In genomic region chr9:107771782-107772181, GRCm38 (mm10) we compare ENCODE assay signal across 11 mouse cellular contexts. TPM values are rescaled to one million over a fixed set of nuclear protein-coding genes. Genes with fewer than 3 reads are reported as not detected.
A peak's percentile ranks its signal among the peaks of the same experiment; 100 is the strongest.
DNase-seq lines count a peak whose midpoint lies in the region; ATAC-seq and TF ChIP-seq lines count a peak whose summit lies in the region.
"Had no signal": no experiment of that assay in that cellular context is flagged by ENCODE, and none has a peak within 500 bp of the region (broad histone marks: within the 10 kb centered on the region; RNA-seq: fewer than 3 reads in every experiment).

No protein-coding gene starts in this region.

- H3K27ac ChIP-seq in forebrain, postnatal 0 days (ENCODE audit: low read depth, low read length), result peak overlapping the region; percentile 97
- no peak overlapping the region for H3K27ac ChIP-seq in forebrain, embryonic 10.5 days
- peak overlapping the region; percentile 9; the same call in 1 of the 2 replicates for H3K27ac ChIP-seq in midbrain, embryonic 11.5 days (ENCODE audit: low read depth, low read length)
- H3K27ac ChIP-seq in midbrain, embryonic 10.5 days (replicated peaks), result no peak overlapping the region
- H3K27ac ChIP-seq in liver, embryonic 12.5 days, result peak overlapping the region; percentile 83
- peak overlapping the region; percentile 93 for H3K27ac ChIP-seq in neural tube, embryonic 15.5 days (replicated peaks)

- no peak for TF ChIP-seq CTCF in forebrain, postnatal 0 days (IDR thresholded peaks at IDR 0.05; ENCODE audit: low read depth)

- no peaks in the 10 kb centered on the region for H3K9me3 ChIP-seq in forebrain, postnatal 0 days (ENCODE audit: low read length)
- no peaks in the 10 kb centered on the region for H3K9me3 ChIP-seq in forebrain, embryonic 10.5 days
- no peaks in the 10 kb centered on the region for H3K9me3 ChIP-seq in midbrain, embryonic 11.5 days (ENCODE audit: control insufficient read depth, low read length)
- no peaks in the 10 kb centered on the region for H3K9me3 ChIP-seq in midbrain, embryonic 10.5 days (replicated peaks)
- no peaks in the 10 kb centered on the region for H3K9me3 ChIP-seq in liver, embryonic 12.5 days (replicated peaks)
- H3K9me3 ChIP-seq in neural tube, embryonic 15.5 days (replicated peaks), result no peaks in the 10 kb centered on the region
- H3K9me3 ChIP-seq: kidney, embryonic 15.5 days had no signal

- H3K4me3 ChIP-seq in forebrain, postnatal 0 days (ENCODE audit: low read depth, low read length), result no peak overlapping the region
- H3K4me3 ChIP-seq in forebrain, embryonic 10.5 days, result no peak overlapping the region
- no peak overlapping the region for H3K4me3 ChIP-seq in midbrain, embryonic 11.5 days (ENCODE audit: low read depth, low read length)
- no peak overlapping the region for H3K4me3 ChIP-seq in midbrain, embryonic 10.5 days
- H3K4me3 ChIP-seq in liver, embryonic 12.5 days, result no peak overlapping the region; the same call in 1 of the 2 replicates
- no peak overlapping the region; the same call in 1 of the 2 replicates for H3K4me3 ChIP-seq in neural tube, embryonic 15.5 days (replicated peaks)

- H3K36me3 ChIP-seq in forebrain, postnatal 0 days (ENCODE audit: insufficient read depth), result peaks cover 38% of the 10 kb centered on the region
- peaks cover 73% of the 10 kb centered on the region for H3K36me3 ChIP-seq in forebrain, embryonic 10.5 days (replicated peaks)
- peaks cover 25% of the 10 kb centered on the region for H3K36me3 ChIP-seq in midbrain, embryonic 11.5 days (ENCODE audit: control insufficient read depth, insufficient read depth, low read length)
- H3K36me3 ChIP-seq in midbrain, embryonic 10.5 days, result peaks cover 72% of the 10 kb centered on the region
- peaks cover 69% of the 10 kb centered on the region for H3K36me3 ChIP-seq in liver, embryonic 12.5 days
- peaks cover 56% of the 10 kb centered on the region for H3K36me3 ChIP-seq in neural tube, embryonic 15.5 days

- no peak for ATAC-seq in forebrain, postnatal 0 days
- ATAC-seq in midbrain, embryonic 11.5 days (ENCODE audit: low FRiP score), result no peak
- ATAC-seq in liver, embryonic 12.5 days, result no peak
- no peak for ATAC-seq in neural tube, embryonic 15.5 days (ENCODE audit: low FRiP score)

- H3K27me3 ChIP-seq in forebrain, postnatal 0 days (ENCODE audit: insufficient read depth, low read length), result no peaks in the 10 kb centered on the region
- H3K27me3 ChIP-seq in forebrain, embryonic 10.5 days (ENCODE audit: poor library complexity, severe bottlenecking), result no peaks in the 10 kb centered on the region
- H3K27me3 ChIP-seq in midbrain, embryonic 11.5 days (ENCODE audit: control insufficient read depth, insufficient read depth, low read length), result no peaks in the 10 kb centered on the region
- no peaks in the 10 kb centered on the region for H3K27me3 ChIP-seq in midbrain, embryonic 10.5 days (ENCODE audit: low read depth, poor library complexity, severe bottlenecking)
- no peaks in the 10 kb centered on the region for H3K27me3 ChIP-seq in liver, embryonic 12.5 days (replicated peaks)
- no peaks in the 10 kb centered on the region for H3K27me3 ChIP-seq in neural tube, embryonic 15.5 days (replicated peaks)
- H3K27me3 ChIP-seq: kidney, embryonic 15.5 days had no signal

- DNase-seq in forebrain, postnatal 0 days, result no peak
- DNase-seq in forebrain, embryonic 10.5 days (ENCODE audit: extremely low spot score, low spot score), result no peak
- DNase-seq in midbrain, embryonic 11.5 days (ENCODE audit: low spot score, missing footprints), result no peak
- DNase-seq in midbrain, embryonic 10.5 days (ENCODE audit: low spot score), result no peak
- no peak for DNase-seq in gastrocnemius, postnatal 10 days
- no peak for DNase-seq in cerebellum, adult 9-11 months
- DNase-seq: B cell, adult 2 months; cerebellum, adult 18-20 months had no signal

- no peaks in the 10 kb centered on the region; the same call in 1 of the 2 replicates for H3K4me1 ChIP-seq in forebrain, postnatal 0 days (ENCODE audit: insufficient read depth)
- peaks cover 18% of the 10 kb centered on the region for H3K4me1 ChIP-seq in forebrain, embryonic 10.5 days
- peaks cover 14% of the 10 kb centered on the region for H3K4me1 ChIP-seq in midbrain, embryonic 11.5 days (ENCODE audit: control insufficient read depth, insufficient read depth, low read length)
- H3K4me1 ChIP-seq in midbrain, embryonic 10.5 days, result peaks cover 19% of the 10 kb centered on the region
- peaks cover 28% of the 10 kb centered on the region for H3K4me1 ChIP-seq in liver, embryonic 12.5 days
- peaks cover 23% of the 10 kb centered on the region for H3K4me1 ChIP-seq in neural tube, embryonic 15.5 days

- H3K9ac ChIP-seq in forebrain, postnatal 0 days, result no peak overlapping the region
- H3K9ac ChIP-seq in midbrain, embryonic 11.5 days (ENCODE audit: low read length), result no peak overlapping the region
- peak overlapping the region; percentile 99 for H3K9ac ChIP-seq in liver, embryonic 12.5 days
- no peak overlapping the region for H3K9ac ChIP-seq in neural tube, embryonic 15.5 days (replicated peaks)

- no peak overlapping the region for H3K4me2 ChIP-seq in forebrain, postnatal 0 days (ENCODE audit: low read depth)
- no peak overlapping the region for H3K4me2 ChIP-seq in midbrain, embryonic 11.5 days
- peak overlapping the region; percentile 79 for H3K4me2 ChIP-seq in liver, embryonic 12.5 days
- H3K4me2 ChIP-seq in neural tube, embryonic 15.5 days, result peak overlapping the region; percentile 51

- WGBS in forebrain, postnatal 0 days, result 76% methylated on average over 2 of the region's 2 CpGs
- WGBS in forebrain, embryonic 10.5 days, result 76% methylated on average over 2 of the region's 2 CpGs
- 74% methylated on average over 2 of the region's 2 CpGs for WGBS in midbrain, embryonic 11.5 days
- WGBS in midbrain, embryonic 10.5 days, result 69% methylated on average over 2 of the region's 2 CpGs
- WGBS in liver, embryonic 12.5 days (ENCODE audit: insufficient replicate concordance), result 44% methylated on average over 2 of the region's 2 CpGs
- WGBS in neural tube, embryonic 15.5 days, result 77% methylated on average over 2 of the region's 2 CpGs

RNA-seq across cellular contexts. Expression of gene Rbm5, which starts 1.0 kb away (rescaled TPM):
- 173 and 208 TPM in 2 replicates for total RNA-seq in forebrain, postnatal 0 days (2014; rRNA removed)
- 111 and 152 TPM in 2 replicates for polyA plus RNA-seq in forebrain, postnatal 0 days (2015; fragmentation: Nextera tagmentation; extraction: Ambion mirVana)
- 185 and 192 TPM in 2 replicates for polyA plus RNA-seq in forebrain, embryonic 10.5 days (2016; fragmentation: Nextera tagmentation; extraction: Ambion mirVana)
- polyA plus RNA-seq in midbrain, embryonic 11.5 days (2014; fragmentation: Nextera tagmentation; extraction: Ambion mirVana), result 186 and 191 TPM in 2 replicates
- 200 and 220 TPM in 2 replicates for polyA plus RNA-seq in midbrain, embryonic 10.5 days (2016; fragmentation: Nextera tagmentation; extraction: Ambion mirVana)
- polyA plus RNA-seq in liver, embryonic 12.5 days (2016; fragmentation: Nextera tagmentation; extraction: Ambion mirVana), result 84.3 and 88.6 TPM in 2 replicates
- 229 and 230 TPM in 2 replicates for polyA plus RNA-seq in neural tube, embryonic 15.5 days (2015; fragmentation: Nextera tagmentation; extraction: Ambion mirVana)
- 10 to 100 TPM; 39.2 to 71.2 TPM for total RNA-seq in gastrocnemius, postnatal 10 days (2021)

Comparison
In these comparisons a context has a peak if more than half of its experiments do, and no peak if none do; other contexts are left out.
1. H3K27ac ChIP-seq: peak in forebrain, postnatal 0 days (single experiment), midbrain, embryonic 11.5 days (single experiment), liver, embryonic 12.5 days (single experiment) and neural tube, embryonic 15.5 days (single experiment); none in forebrain, embryonic 10.5 days (single experiment) and midbrain, embryonic 10.5 days (single experiment).
2. H3K4me2 ChIP-seq: peak in liver, embryonic 12.5 days (single experiment) and neural tube, embryonic 15.5 days (single experiment); none in forebrain, postnatal 0 days (single experiment) and midbrain, embryonic 11.5 days (single experiment).